Comparison of ENCODE assay signal across 8 mouse cellular contexts in genomic region chr19:46321101-46321943, GRCm38 (mm10). TPM values are rescaled to one million over a fixed set of nuclear protein-coding genes. Genes with fewer than 3 reads are reported as not detected.
A peak's percentile ranks its signal among the peaks of the same experiment; 100 is the strongest.
DNase-seq lines count a peak whose midpoint lies in the region; ATAC-seq and TF ChIP-seq lines count a peak whose summit lies in the region.

No protein-coding gene starts in this region.

- H3K9ac ChIP-seq in stomach, embryonic 16.5 days (ENCODE audit: low read length) = no peak overlapping the region

- H3K27me3 ChIP-seq in embryonic facial prominence, embryonic 10.5 days (replicated peaks; ENCODE audit: low read depth, poor library complexity, severe bottlenecking) = peaks cover 100% of the 10 kb centered on the region
- H3K27me3 ChIP-seq in stomach, embryonic 16.5 days (ENCODE audit: control insufficient read depth, insufficient read depth, low read length) = peaks cover 54% of the 10 kb centered on the region

- DNase-seq in kidney, postnatal 10 days = peak; percentile 29
- no peak for DNase-seq in kidney, postnatal 25 days
- DNase-seq in Muller cell, postnatal 12 days (ENCODE audit: inconsistent ontology term) = peak; percentile 69
- peak; percentile 51 for DNase-seq in embryonic facial prominence, embryonic 10.5 days (ENCODE audit: low spot score)
- DNase-seq in layer of hippocampus, postnatal 36 days = peak; percentile 62 to 72
- DNase-seq in ovary, postnatal 36 days (ENCODE audit: low spot score) = no peak
- no peak for DNase-seq in lung, adult 2 months

- H3K27ac ChIP-seq in embryonic facial prominence, embryonic 10.5 days (replicated peaks) = 0 out of 2 replicates have a peak overlapping the region, but pooled peaks have one; percentile 51
- no peak overlapping the region; the same call in 1 of the 2 replicates for H3K27ac ChIP-seq in stomach, embryonic 16.5 days (ENCODE audit: low read length)

- no peak overlapping the region for H3K4me2 ChIP-seq in stomach, embryonic 16.5 days (ENCODE audit: low read depth, low read length)

- no peak for TF ChIP-seq CTCF in lung, adult 2 months (IDR thresholded peaks at IDR 0.05; ENCODE audit: insufficient read depth, low read length)

- no peak for TF ChIP-seq POLR2A in lung, adult 2 months (IDR thresholded peaks at IDR 0.05; ENCODE audit: borderline replicate concordance, extremely low read depth, low read depth, low read length)

- ATAC-seq in stomach, embryonic 16.5 days (ENCODE audit: insufficient read depth, low FRiP score) = peak; percentile 32; the same call in 1 of the 2 replicates

- H3K9me3 ChIP-seq in embryonic facial prominence, embryonic 10.5 days = no peaks in the 10 kb centered on the region
- H3K9me3 ChIP-seq in stomach, embryonic 16.5 days (replicated peaks; ENCODE audit: control insufficient read depth, low read length) = no peaks in the 10 kb centered on the region

- peak overlapping the region; percentile 4; the same call in 1 of the 2 replicates for H3K4me3 ChIP-seq in embryonic facial prominence, embryonic 10.5 days
- H3K4me3 ChIP-seq in stomach, embryonic 16.5 days (replicated peaks; ENCODE audit: low read length) = no peak overlapping the region
- H3K4me3 ChIP-seq in lung, adult 2 months (replicated peaks; ENCODE audit: extremely low read depth, low read depth, low read length) = no peak overlapping the region

- H3K36me3 ChIP-seq in embryonic facial prominence, embryonic 10.5 days (replicated peaks) = no peaks in the 10 kb centered on the region
- H3K36me3 ChIP-seq in stomach, embryonic 16.5 days (ENCODE audit: control insufficient read depth, insufficient read depth, low read length) = no peaks in the 10 kb centered on the region

- 25% methylated on average over 6 of the region's 6 CpGs for WGBS in embryonic facial prominence, embryonic 10.5 days
- WGBS in stomach, embryonic 16.5 days = 32% methylated on average over 6 of the region's 6 CpGs
- 34% methylated on average over 6 of the region's 6 CpGs for WGBS in lung, adult 2 months

- H3K4me1 ChIP-seq in embryonic facial prominence, embryonic 10.5 days = peaks cover 51% of the 10 kb centered on the region
- H3K4me1 ChIP-seq in stomach, embryonic 16.5 days (ENCODE audit: control insufficient read depth, insufficient read depth, low read length) = peaks cover 34% of the 10 kb centered on the region
- H3K4me1 ChIP-seq in lung, adult 2 months (ENCODE audit: control insufficient read depth, insufficient read depth, low read length) = no peaks in the 10 kb centered on the region

RNA-seq across cellular contexts. Expression of gene Psd, which starts 5.6 kb away (rescaled TPM):
- polyA plus RNA-seq in embryonic facial prominence, embryonic 10.5 days (2016; fragmentation: Nextera tagmentation; extraction: Ambion mirVana) = 2.5 and 3.5 TPM in 2 replicates
- 100 to 1,000 TPM; 731 to 733 TPM for total RNA-seq in layer of hippocampus, postnatal 36 days (2021)
- polyA plus RNA-seq in stomach, embryonic 16.5 days (2015; fragmentation: Nextera tagmentation; extraction: Ambion mirVana) = 22.1 and 23.0 TPM in 2 replicates
- 2.3 and 2.4 TPM in 2 replicates for polyA plus RNA-seq in lung, adult 2 months (2012; rRNA removed)

RNA-seq across cellular contexts. Expression of gene Fbxl15, which starts 6.7 kb away (rescaled TPM):
- polyA plus RNA-seq in embryonic facial prominence, embryonic 10.5 days (2016; fragmentation: Nextera tagmentation; extraction: Ambion mirVana) = 17.1 and 17.2 TPM in 2 replicates
- 10 to 100 TPM; 28.3 to 33.6 TPM for total RNA-seq in layer of hippocampus, postnatal 36 days (2021)
- 14.1 and 16.0 TPM in 2 replicates for polyA plus RNA-seq in stomach, embryonic 16.5 days (2015; fragmentation: Nextera tagmentation; extraction: Ambion mirVana)
- polyA plus RNA-seq in lung, adult 2 months (2012; rRNA removed) = 10.7 and 15.5 TPM in 2 replicates

RNA-seq across cellular contexts. Expression of gene Cuedc2, which starts 17.2 kb away (rescaled TPM):
- polyA plus RNA-seq in embryonic facial prominence, embryonic 10.5 days (2016; fragmentation: Nextera tagmentation; extraction: Ambion mirVana) = 204 and 208 TPM in 2 replicates
- total RNA-seq in layer of hippocampus, postnatal 36 days (2021) = 100 to 1,000 TPM; 164 to 167 TPM
- polyA plus RNA-seq in stomach, embryonic 16.5 days (2015; fragmentation: Nextera tagmentation; extraction: Ambion mirVana) = 131 and 133 TPM in 2 replicates
- polyA plus RNA-seq in lung, adult 2 months (2012; rRNA removed) = 47.1 and 53.9 TPM in 2 replicates

RNA-seq across cellular contexts. Expression of gene Nfkb2, which starts 17.2 kb away (rescaled TPM):
- 5.6 and 5.7 TPM in 2 replicates for polyA plus RNA-seq in embryonic facial prominence, embryonic 10.5 days (2016; fragmentation: Nextera tagmentation; extraction: Ambion mirVana)
- total RNA-seq in layer of hippocampus, postnatal 36 days (2021) = 1 to 10 TPM; 1.9 to 3.2 TPM
- polyA plus RNA-seq in stomach, embryonic 16.5 days (2015; fragmentation: Nextera tagmentation; extraction: Ambion mirVana) = 10.2 and 10.4 TPM in 2 replicates
- 56.5 and 60.6 TPM in 2 replicates for polyA plus RNA-seq in lung, adult 2 months (2012; rRNA removed)

RNA-seq across cellular contexts. Expression of gene Mfsd13a, which starts 19.6 kb away (rescaled TPM):
- polyA plus RNA-seq in embryonic facial prominence, embryonic 10.5 days (2016; fragmentation: Nextera tagmentation; extraction: Ambion mirVana) = 8.0 and 8.4 TPM in 2 replicates
- total RNA-seq in layer of hippocampus, postnatal 36 days (2021) = 10 to 100 TPM; 28.2 to 30.3 TPM
- 13.8 and 16.8 TPM in 2 replicates for polyA plus RNA-seq in stomach, embryonic 16.5 days (2015; fragmentation: Nextera tagmentation; extraction: Ambion mirVana)
- polyA plus RNA-seq in lung, adult 2 months (2012; rRNA removed) = 26.5 and 27.1 TPM in 2 replicates

Comparison
In these comparisons a context has a peak if more than half of its experiments do, and no peak if none do; other contexts are left out.
1. DNase-seq: peak in kidney, postnatal 10 days (single experiment), Muller cell, postnatal 12 days (single experiment), embryonic facial prominence, embryonic 10.5 days (single experiment) and layer of hippocampus, postnatal 36 days (2 of 2); none in kidney, postnatal 25 days (0 of 2), ovary, postnatal 36 days (single experiment) and lung, adult 2 months (single experiment).